Mouse (Mus musculus) R1 (cell line): Measurements from ENCODE around the gene Fam71a.

Experiments used
- DNase-seq: peaks from one replicate; pipeline ENCODE4 v3.0.0-alpha.2; 2018; ENCODE audit warnings: low read depth, low spot score

Gene Fam71a

GRCm38 (mm10) chr1:191182431-191183162 lies 18.0 kb upstream of the Fam71a start:
- peak; percentile 77 for DNase-seq

- DNase-seq: no peak
Observed at GRCm38 (mm10) chr1:191181469-191182259, 17.0 kb upstream of the Fam71a start.

GRCm38 (mm10) chr1:191180397-191180796 lies 15.8 kb upstream of the Fam71a start:
- DNase-seq: no peak

GRCm38 (mm10) chr1:191179846-191180245 lies 15.2 kb upstream of the Fam71a start:
- peak; percentile 44 for DNase-seq

GRCm38 (mm10) chr1:191178511-191179188 lies 14.0 kb upstream of the Fam71a start:
- DNase-seq: no peak

- no peak for DNase-seq
Observed at GRCm38 (mm10) chr1:191176887-191177286, 12.3 kb upstream of the Fam71a start.

GRCm38 (mm10) chr1:191172487-191172886 lies 7.9 kb upstream of the Fam71a start:
- peak; percentile 62 for DNase-seq

- DNase-seq: no peak
Observed at GRCm38 (mm10) chr1:191170444-191170843, 5.8 kb upstream of the Fam71a start.

- DNase-seq: no peak
Observed at GRCm38 (mm10) chr1:191166189-191166588, 1.6 kb upstream of the Fam71a start.

- no peak for DNase-seq
Observed at GRCm38 (mm10) chr1:191154314-191154713, 10.3 kb downstream of the Fam71a start.

- peak; percentile 61 for DNase-seq
Observed at GRCm38 (mm10) chr1:191153052-191153451, 11.6 kb downstream of the Fam71a start.

- DNase-seq: no peak
Observed at GRCm38 (mm10) chr1:191150924-191151605, 13.6 kb downstream of the Fam71a start.

GRCm38 (mm10) chr1:191149489-191149888 lies 15.1 kb downstream of the Fam71a start:
- DNase-seq: peak; percentile 30

- DNase-seq: no peak
Observed at GRCm38 (mm10) chr1:191140983-191141382, 23.6 kb downstream of the Fam71a start.

GRCm38 (mm10) chr1:191138874-191139495 lies 25.6 kb downstream of the Fam71a start:
- DNase-seq: peak; percentile 39

- peak; percentile 36 for DNase-seq
Observed at GRCm38 (mm10) chr1:191138436-191138835, 26.2 kb downstream of the Fam71a start.

- DNase-seq: no peak
Observed at GRCm38 (mm10) chr1:191135406-191135805, 29.2 kb downstream of the Fam71a start.

- no peak for DNase-seq
Observed at GRCm38 (mm10) chr1:191132934-191133333, 31.7 kb downstream of the Fam71a start.

GRCm38 (mm10) chr1:191132240-191132639 lies 32.4 kb downstream of the Fam71a start:
- no peak for DNase-seq

GRCm38 (mm10) chr1:191131692-191132091 lies 32.9 kb downstream of the Fam71a start:
- DNase-seq: no peak
